Mouse (Mus musculus) liver, adult 2 months (tissue): ENCODE measurements around the gene Gm49630.
"Not testable (repeated sequence)": the region's sequence is repeated elsewhere in the genome, so short reads cannot be mapped to it uniquely, and the experiment has no call there.

ENCODE experiments used
- CTCF ChIP-seq: fragments of 200-500 bp; IDR thresholded peaks from 2 replicates; pipeline ENCODE4 v1.5.1; 2011; ENCODE audit warnings: low read depth, low read length, control low read depth
- POLR2A ChIP-seq: fragments of 200-500 bp; IDR thresholded peaks from 2 replicates; pipeline ENCODE4 v1.6.1; 2011; ENCODE audit warnings: low read length, control low read depth; ENCODE audit not compliant: insufficient read depth; ENCODE audit errors: extremely low read depth

DNA sequence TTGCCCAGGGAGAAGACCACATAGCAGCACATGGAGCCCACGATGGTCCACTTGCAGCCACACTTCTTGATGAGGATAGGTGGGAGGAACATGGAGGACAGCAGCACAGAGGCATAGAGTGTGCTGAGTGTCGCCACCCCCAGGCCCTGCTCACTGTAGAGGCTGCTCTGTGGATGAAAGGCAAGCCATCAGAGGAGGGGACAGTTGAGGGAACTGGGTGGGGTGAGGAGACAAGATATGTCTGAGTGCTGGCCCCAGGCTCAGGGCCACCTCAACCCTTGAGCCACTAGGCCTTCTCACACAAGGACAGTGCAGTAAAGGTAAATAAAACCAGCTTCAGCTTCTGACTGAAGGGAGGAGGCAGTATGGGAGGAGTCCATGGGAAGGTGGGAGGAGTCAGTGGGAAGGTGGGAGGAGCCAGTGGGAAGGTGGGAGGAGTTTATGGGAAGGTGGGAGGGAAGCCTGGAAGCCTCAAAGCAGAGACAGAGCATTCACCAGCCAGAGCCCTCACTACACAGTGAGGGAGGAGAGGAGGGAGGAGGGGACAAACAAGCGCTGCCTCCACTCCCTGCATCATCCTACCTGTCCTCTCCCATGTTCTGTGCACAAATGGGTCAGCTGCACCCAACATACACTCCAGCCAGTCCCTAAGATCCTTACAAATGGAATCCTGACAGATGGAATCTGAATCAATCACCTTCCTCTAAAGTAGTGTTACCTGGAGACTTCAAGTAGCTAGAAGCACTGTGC lies 5.3 kb upstream of the Gm49630 start:
- TF ChIP-seq CTCF, POLR2A: not testable (repeated sequence)
